ENCODE assay signal across 10 mouse cellular contexts in genomic region chr17:14201281-14201787, GRCm38 (mm10). TPM values are rescaled to one million over a fixed set of nuclear protein-coding genes. Genes with fewer than 3 reads are reported as not detected.
A peak's percentile ranks its signal among the peaks of the same experiment; 100 is the strongest.
DNase-seq lines count a peak whose midpoint lies in the region; ATAC-seq lines count a peak whose summit lies in the region.
"Had no signal": no experiment of that assay in that cellular context is flagged by ENCODE, and none has a peak within 500 bp of the region (broad histone marks: within the 10 kb centered on the region; RNA-seq: fewer than 3 reads in every experiment).

No protein-coding gene starts in this region.

- H3K36me3 ChIP-seq in forebrain, embryonic 13.5 days (ENCODE audit: poor library complexity, severe bottlenecking): no peaks in the 10 kb centered on the region
- H3K36me3 ChIP-seq in forebrain, embryonic 15.5 days: no peaks in the 10 kb centered on the region
- no peaks in the 10 kb centered on the region for H3K36me3 ChIP-seq in embryonic facial prominence, embryonic 11.5 days (replicated peaks; ENCODE audit: control insufficient read depth, insufficient read depth, low read depth, low read length)
- H3K36me3 ChIP-seq in midbrain, embryonic 10.5 days: no peaks in the 10 kb centered on the region
- H3K36me3 ChIP-seq: limb, embryonic 15.5 days had no signal

- H3K4me2 ChIP-seq in forebrain, embryonic 13.5 days: peak overlapping the region; percentile 85
- H3K4me2 ChIP-seq in forebrain, embryonic 15.5 days (replicated peaks): no peak overlapping the region
- no peak overlapping the region for H3K4me2 ChIP-seq in embryonic facial prominence, embryonic 11.5 days (ENCODE audit: low read depth, low read length)
- H3K4me2 ChIP-seq: limb, embryonic 15.5 days had no signal

- DNase-seq in embryonic facial prominence, embryonic 11.5 days (ENCODE audit: low spot score): peak; percentile 35
- DNase-seq in kidney, adult 8-10 months: peak; percentile 39 to 43
- peak; percentile 36 for DNase-seq in midbrain, embryonic 10.5 days (ENCODE audit: low spot score)
- DNase-seq in left cerebral cortex, adult 11 months (ENCODE audit: low spot score): no peak
- no peak for DNase-seq in cerebellum, postnatal 36 days
- DNase-seq in Muller cell, postnatal 12 days (ENCODE audit: inconsistent ontology term): no peak
- DNase-seq: spleen, adult 18-20 months had no signal

- no peak overlapping the region for H3K4me3 ChIP-seq in forebrain, embryonic 13.5 days
- no peak overlapping the region for H3K4me3 ChIP-seq in forebrain, embryonic 15.5 days
- no peak overlapping the region for H3K4me3 ChIP-seq in embryonic facial prominence, embryonic 11.5 days (ENCODE audit: low read depth, low read length)
- H3K4me3 ChIP-seq in midbrain, embryonic 10.5 days: peak overlapping the region; percentile 14; the same call in 1 of the 2 replicates
- H3K4me3 ChIP-seq: limb, embryonic 15.5 days had no signal

- ATAC-seq in forebrain, embryonic 13.5 days: no peak
- ATAC-seq in forebrain, embryonic 15.5 days (replicated peaks): no peak
- no peak for ATAC-seq in embryonic facial prominence, embryonic 11.5 days (replicated peaks; ENCODE audit: insufficient number of reproducible peaks, low FRiP score, low TSS enrichment, low read depth)

- 10% methylated on average over 12 of the region's 12 CpGs for WGBS in forebrain, embryonic 13.5 days
- 10% methylated on average over 12 of the region's 12 CpGs for WGBS in forebrain, embryonic 15.5 days
- WGBS in embryonic facial prominence, embryonic 11.5 days: 7% methylated on average over 12 of the region's 12 CpGs
- WGBS in midbrain, embryonic 10.5 days: 9% methylated on average over 12 of the region's 12 CpGs

- no peak overlapping the region for H3K27ac ChIP-seq in forebrain, embryonic 13.5 days
- H3K27ac ChIP-seq in forebrain, embryonic 15.5 days (replicated peaks): no peak overlapping the region
- H3K27ac ChIP-seq in embryonic facial prominence, embryonic 11.5 days (replicated peaks; ENCODE audit: low read depth, low read length): no peak overlapping the region
- no peak overlapping the region for H3K27ac ChIP-seq in midbrain, embryonic 10.5 days (replicated peaks)
- H3K27ac ChIP-seq: limb, embryonic 15.5 days had no signal

- peaks cover 52% of the 10 kb centered on the region for H3K27me3 ChIP-seq in forebrain, embryonic 13.5 days
- peaks cover 36% of the 10 kb centered on the region for H3K27me3 ChIP-seq in forebrain, embryonic 15.5 days
- H3K27me3 ChIP-seq in embryonic facial prominence, embryonic 11.5 days (ENCODE audit: control insufficient read depth, insufficient read depth, low read length): peaks cover 32% of the 10 kb centered on the region
- peaks cover 97% of the 10 kb centered on the region for H3K27me3 ChIP-seq in midbrain, embryonic 10.5 days (ENCODE audit: low read depth, poor library complexity, severe bottlenecking)

- H3K4me1 ChIP-seq in forebrain, embryonic 13.5 days: peaks cover 30% of the 10 kb centered on the region
- H3K4me1 ChIP-seq in forebrain, embryonic 15.5 days: peaks cover 26% of the 10 kb centered on the region
- peaks cover 6% of the 10 kb centered on the region for H3K4me1 ChIP-seq in embryonic facial prominence, embryonic 11.5 days (ENCODE audit: control insufficient read depth, insufficient read depth, low read length)
- peaks cover 36% of the 10 kb centered on the region for H3K4me1 ChIP-seq in midbrain, embryonic 10.5 days

- H3K9me3 ChIP-seq in forebrain, embryonic 13.5 days (replicated peaks): no peaks in the 10 kb centered on the region
- H3K9me3 ChIP-seq in forebrain, embryonic 15.5 days: no peaks in the 10 kb centered on the region
- H3K9me3 ChIP-seq in embryonic facial prominence, embryonic 11.5 days (replicated peaks; ENCODE audit: control insufficient read depth, low read length): no peaks in the 10 kb centered on the region
- H3K9me3 ChIP-seq in midbrain, embryonic 10.5 days (replicated peaks): no peaks in the 10 kb centered on the region
- H3K9me3 ChIP-seq: limb, embryonic 15.5 days had no signal

- H3K9ac ChIP-seq in forebrain, embryonic 13.5 days: no peak overlapping the region
- no peak overlapping the region for H3K9ac ChIP-seq in forebrain, embryonic 15.5 days (replicated peaks)
- H3K9ac ChIP-seq in embryonic facial prominence, embryonic 11.5 days (replicated peaks; ENCODE audit: low read length): no peak overlapping the region
- H3K9ac ChIP-seq: limb, embryonic 15.5 days had no signal

RNA-seq across cellular contexts. Expression of gene Dact2, which starts 2.8 kb away (rescaled TPM):
- 0.88 and 0.91 TPM in 2 replicates for polyA plus RNA-seq in forebrain, embryonic 13.5 days (2015; fragmentation: Nextera tagmentation; extraction: Ambion mirVana)
- 0.57 and 1.1 TPM in 2 replicates for polyA plus RNA-seq in forebrain, embryonic 15.5 days (2015; fragmentation: Nextera tagmentation; extraction: Ambion mirVana)
- polyA plus RNA-seq in embryonic facial prominence, embryonic 11.5 days (2014; fragmentation: Nextera tagmentation; extraction: Ambion mirVana): 1.1 TPM in 2 replicates
- 0.42 and 0.48 TPM in 2 replicates for polyA plus RNA-seq in midbrain, embryonic 10.5 days (2016; fragmentation: Nextera tagmentation; extraction: Ambion mirVana)

Comparison
In these comparisons a context has a peak if more than half of its experiments do, and no peak if none do; other contexts are left out.
1. DNase-seq: peak in embryonic facial prominence, embryonic 11.5 days (single experiment), kidney, adult 8-10 months (2 of 2) and midbrain, embryonic 10.5 days (single experiment); none in left cerebral cortex, adult 11 months (single experiment), cerebellum, postnatal 36 days (0 of 2) and Muller cell, postnatal 12 days (single experiment).